Mouse (Mus musculus): ENCODE data around the gene Fam173a. TPM values are rescaled to one million over a fixed set of nuclear protein-coding genes. Genes with fewer than 3 reads are reported as not detected.
"Not testable (repeated sequence)": the region's sequence is repeated elsewhere in the genome, so short reads cannot be mapped to it uniquely, and the experiment has no call there.

Fam173a gene
- polyA plus RNA-seq, 1 experiment from 2014 or later = 63.3 TPM

GRCm38 (mm10) chr17:25825311-25825710, 32.6 kb upstream of the Fam173a start:
- H3K4me1 ChIP-seq = peaks cover 67% of the 10 kb centered on the region
- no peak overlapping the region for H3K27ac ChIP-seq
- H3K9me3 ChIP-seq (replicated peaks) = no peaks in the 10 kb centered on the region
- DNase-seq (ENCODE audit: low spot score) = no peak
- 91% methylated on average over 6 of the region's 6 CpGs for WGBS
- peaks cover 23% of the 10 kb centered on the region for H3K27me3 ChIP-seq (ENCODE audit: low read depth, poor library complexity, severe bottlenecking)
- H3K36me3 ChIP-seq = peaks cover 42% of the 10 kb centered on the region
- H3K4me3 ChIP-seq = peak overlapping the region; percentile 74

- peaks cover 31% of the 10 kb centered on the region for H3K27me3 ChIP-seq (ENCODE audit: low read depth, poor library complexity, severe bottlenecking)
- no peak for DNase-seq (ENCODE audit: low spot score)
- H3K36me3 ChIP-seq = peaks cover 34% of the 10 kb centered on the region
- H3K4me1 ChIP-seq = peaks cover 65% of the 10 kb centered on the region
- no peaks in the 10 kb centered on the region for H3K9me3 ChIP-seq (replicated peaks)
- H3K4me3 ChIP-seq = peak overlapping the region; percentile 74
- H3K27ac ChIP-seq = no peak overlapping the region
- 74% methylated on average over 17 of the region's 17 CpGs for whole genome bisulfite sequencing
Observed at GRCm38 (mm10) chr17:25824362-25825142, 31.9 kb upstream of the Fam173a start.

GRCm38 (mm10) chr17:25823452-25823851, 30.8 kb upstream of the Fam173a start, which contains the start of gene Wdr24:
TSS of gene Wdr24 (plus strand) at chr17:25823627.
- WGBS = under 1% methylated on average over 18 of the region's 18 CpGs
- Histone ChIP-seq H3K9me3 (replicated peaks) (no peaks in the 10 kb centered on the region), H3K36me3 (peaks cover 31% of the 10 kb centered on the region), H3K4me1 (peaks cover 60% of the 10 kb centered on the region), H3K27me3 (ENCODE audit: low read depth, poor library complexity, severe bottlenecking) (peaks cover 42% of the 10 kb centered on the region), H3K27ac (peak within 1 kb of the TSS; percentile 83), H3K4me3 (peak within 1 kb of the TSS; percentile 74)
- peak; percentile 79 for DNase-seq (ENCODE audit: low spot score)

GRCm38 (mm10) chr17:25818851-25819780, 26.4 kb upstream of the Fam173a start:
- 6% methylated on average over 46 of the region's 46 CpGs for WGBS
- DNase-seq (ENCODE audit: low spot score) = no peak
- Histone ChIP-seq H3K36me3 (no peaks in the 10 kb centered on the region), H3K4me1 (peaks cover 20% of the 10 kb centered on the region), H3K4me3 (peak overlapping the region; percentile 32), H3K27ac (0 out of 2 replicates have a peak overlapping the region, but pooled peaks have one; percentile 19), H3K27me3 (ENCODE audit: low read depth, poor library complexity, severe bottlenecking) (peaks cover 81% of the 10 kb centered on the region), H3K9me3 (replicated peaks) (no peaks in the 10 kb centered on the region)

- no peaks in the 10 kb centered on the region for H3K9me3 ChIP-seq (replicated peaks)
- H3K4me3 ChIP-seq = no peak overlapping the region
- peaks cover 16% of the 10 kb centered on the region for H3K4me1 ChIP-seq
- peaks cover 92% of the 10 kb centered on the region for H3K27me3 ChIP-seq (ENCODE audit: low read depth, poor library complexity, severe bottlenecking)
- 83% methylated on average over 11 of the region's 11 CpGs for WGBS
- no peak overlapping the region for H3K27ac ChIP-seq
- DNase-seq (ENCODE audit: low spot score) = no peak
- H3K36me3 ChIP-seq = no peaks in the 10 kb centered on the region
Observed at GRCm38 (mm10) chr17:25817662-25818061, 25.0 kb upstream of the Fam173a start.

GRCm38 (mm10) chr17:25813471-25813870, 20.8 kb upstream of the Fam173a start:
- WGBS = under 1% methylated on average over 20 of the region's 20 CpGs
- Histone ChIP-seq H3K4me1 (peaks cover 23% of the 10 kb centered on the region), H3K27me3 (ENCODE audit: low read depth, poor library complexity, severe bottlenecking) (peaks cover 93% of the 10 kb centered on the region), H3K9me3 (replicated peaks) (no peaks in the 10 kb centered on the region), H3K4me3 (no peak overlapping the region), H3K36me3 (no peaks in the 10 kb centered on the region), H3K27ac (no peak overlapping the region)
- DNase-seq (ENCODE audit: low spot score) = peak; percentile 97

- DNase-seq (ENCODE audit: low spot score) = no peak
- WGBS = 72% methylated on average over 4 of the region's 4 CpGs
- Histone ChIP-seq H3K27me3 (ENCODE audit: low read depth, poor library complexity, severe bottlenecking) (peaks cover 83% of the 10 kb centered on the region), H3K4me3 (no peak overlapping the region), H3K27ac (no peak overlapping the region), H3K9me3 (replicated peaks) (no peaks in the 10 kb centered on the region), H3K36me3 (no peaks in the 10 kb centered on the region), H3K4me1 (peaks cover 26% of the 10 kb centered on the region)
Observed at GRCm38 (mm10) chr17:25810890-25811289, 18.2 kb upstream of the Fam173a start.

GRCm38 (mm10) chr17:25809606-25810340, 17.1 kb upstream of the Fam173a start:
- Histone ChIP-seq H3K27ac (peak overlapping the region; percentile 70), H3K36me3 (no peaks in the 10 kb centered on the region), H3K4me3 (peak overlapping the region; percentile 77), H3K9me3 (replicated peaks) (no peaks in the 10 kb centered on the region), H3K4me1 (peaks cover 26% of the 10 kb centered on the region), H3K27me3 (ENCODE audit: low read depth, poor library complexity, severe bottlenecking) (peaks cover 76% of the 10 kb centered on the region)
- no peak for DNase-seq (ENCODE audit: low spot score)
- WGBS = 10% methylated on average over 25 of the region's 25 CpGs

- DNase-seq (ENCODE audit: low spot score) = peak; percentile 78
- Histone ChIP-seq H3K36me3 (no peaks in the 10 kb centered on the region), H3K4me3 (peak within 1 kb of the TSS; percentile 77), H3K27ac (peak within 1 kb of the TSS; percentile 70), H3K27me3 (ENCODE audit: low read depth, poor library complexity, severe bottlenecking) (peaks cover 72% of the 10 kb centered on the region), H3K9me3 (replicated peaks) (no peaks in the 10 kb centered on the region), H3K4me1 (peaks cover 26% of the 10 kb centered on the region)
- under 1% methylated on average over 93 of the region's 100 CpGs for WGBS
Observed at GRCm38 (mm10) chr17:25808789-25809605, 16.3 kb upstream of the Fam173a start, which contains the start of gene Fbxl16. TSS of gene Fbxl16 (plus strand) at chr17:25809085.

- H3K4me3 ChIP-seq = peak overlapping the region; percentile 77
- peak overlapping the region; percentile 70; the same call in 1 of the 2 replicates for H3K27ac ChIP-seq
- DNase-seq (ENCODE audit: low spot score) = no peak
- H3K9me3 ChIP-seq (replicated peaks) = no peaks in the 10 kb centered on the region
- 48% methylated on average over 5 of the region's 5 CpGs for WGBS
- peaks cover 74% of the 10 kb centered on the region for H3K27me3 ChIP-seq (ENCODE audit: low read depth, poor library complexity, severe bottlenecking)
- no peaks in the 10 kb centered on the region for H3K36me3 ChIP-seq
- peaks cover 25% of the 10 kb centered on the region for H3K4me1 ChIP-seq
Observed at GRCm38 (mm10) chr17:25808028-25808427, 15.3 kb upstream of the Fam173a start.

- Histone ChIP-seq H3K27me3 (ENCODE audit: low read depth, poor library complexity, severe bottlenecking) (peaks cover 74% of the 10 kb centered on the region), H3K4me1 (peaks cover 30% of the 10 kb centered on the region)
- not testable (repeated sequence) for DNase-seq (ENCODE audit: low spot score); H3K27ac ChIP-seq; H3K4me3 ChIP-seq; H3K9me3 ChIP-seq (replicated peaks); H3K36me3 ChIP-seq
- 48% methylated on average over 2 of the region's 2 CpGs for WGBS
Observed at GRCm38 (mm10) chr17:25807452-25807851, 14.8 kb upstream of the Fam173a start.
